Mouse (Mus musculus): ENCODE measurements around the gene Mreg.

Gene Mreg

GRCm38 (mm10) chr1:72227546-72227945, 15.4 kb upstream of the Mreg start:
- DNase-seq (ENCODE audit: low read depth in 2 of 2, low spot score in 2 of 2), result no peak

DNA sequence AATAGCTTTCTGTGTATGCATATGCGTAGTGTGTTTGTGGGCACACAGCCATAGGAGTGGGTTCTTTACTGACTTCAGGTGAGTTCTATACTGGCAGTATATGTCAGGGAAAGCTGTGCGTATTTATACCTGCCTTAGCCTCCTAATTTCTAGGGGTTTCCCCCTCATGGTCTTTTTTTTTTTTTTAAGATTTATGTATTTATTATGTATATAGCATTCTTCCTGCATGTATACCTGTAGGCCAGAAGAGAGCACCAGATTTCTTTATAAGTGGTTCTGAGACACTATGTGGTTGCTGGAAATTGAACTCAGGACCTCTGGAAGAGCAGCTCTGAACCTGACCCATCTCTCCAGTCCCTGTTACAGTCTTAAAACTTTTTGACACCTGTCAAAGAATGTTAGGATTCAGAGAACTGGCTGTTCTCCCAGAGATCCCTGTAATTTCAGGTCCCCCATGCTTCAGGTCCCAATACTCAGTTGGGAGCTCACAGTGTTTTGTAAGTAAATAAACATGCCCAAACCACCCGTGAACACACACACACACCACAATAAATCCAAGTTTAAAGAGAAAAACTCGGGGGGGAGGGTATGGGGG, 14.9 kb upstream of the Mreg start:
- no peak for DNase-seq (ENCODE audit: low read depth in 2 of 2, low spot score in 2 of 2)

DNA sequence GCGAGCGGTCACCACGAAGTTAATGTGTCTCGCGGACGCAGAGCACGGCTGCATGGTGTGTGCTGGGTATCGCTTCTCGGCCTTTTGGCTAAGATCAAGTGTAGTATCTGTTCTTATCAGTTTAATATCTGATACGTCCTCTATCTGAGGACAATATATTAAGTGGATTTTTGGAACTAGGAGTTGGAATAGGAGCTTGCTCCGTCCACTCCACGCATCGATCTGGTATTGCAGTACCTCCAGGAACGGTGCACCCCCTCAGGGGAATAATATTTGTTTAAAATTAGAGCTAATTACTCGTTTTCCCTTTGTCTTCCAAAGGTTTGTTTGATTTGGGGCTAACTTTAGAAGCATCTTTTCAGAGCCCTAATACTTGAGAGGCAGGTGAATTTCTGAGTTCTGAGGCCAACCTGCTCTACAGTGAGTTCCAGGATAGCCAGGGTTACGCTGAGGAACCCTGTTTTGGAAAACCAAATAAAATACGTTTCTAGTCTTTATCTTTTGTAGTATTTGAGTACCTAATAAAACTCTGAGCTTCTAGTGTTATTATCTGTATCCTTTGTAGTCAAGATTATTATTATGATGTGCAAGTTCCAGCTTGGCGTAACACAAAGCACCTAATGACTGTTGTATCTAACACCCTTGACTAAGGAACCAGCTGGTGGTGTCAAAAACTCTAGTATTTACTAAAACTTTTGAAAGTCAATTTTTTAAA, 14.2 kb upstream of the Mreg start:
- no peak for DNase-seq (ENCODE audit: low read depth in 2 of 2, low spot score in 2 of 2)

DNA sequence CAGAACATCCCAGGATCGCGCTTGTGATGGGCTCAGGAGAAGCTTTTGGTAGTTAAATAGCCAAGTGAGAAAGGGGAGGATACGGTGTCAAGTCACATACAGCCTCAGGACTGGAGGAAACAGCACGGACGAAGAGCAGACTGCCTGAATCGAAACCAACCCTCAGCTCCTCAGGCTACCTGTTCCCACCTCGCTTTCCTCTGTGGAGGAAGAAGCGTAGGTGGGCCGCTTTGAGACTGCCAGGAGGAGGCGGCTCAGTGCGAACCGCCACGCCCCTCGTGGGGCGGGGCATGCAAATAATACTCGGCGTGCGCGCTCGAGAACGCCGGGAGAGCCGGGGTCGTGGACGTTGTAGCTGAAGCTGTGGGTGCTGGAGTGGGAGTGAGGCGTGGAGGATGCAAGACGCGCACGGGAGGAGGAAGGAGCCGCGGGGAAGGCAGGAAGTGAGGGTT, 13.6 kb upstream of the Mreg start:
- DNase-seq (ENCODE audit: low read depth in 2 of 2, low spot score in 2 of 2), result peak; percentile 70 to 81

GRCm38 (mm10) chr1:72225054-72225718, 13.1 kb upstream of the Mreg start:
- DNase-seq (ENCODE audit: low read depth in 2 of 2, low spot score in 2 of 2), result no peak

- no peak for DNase-seq (ENCODE audit: low read depth in 2 of 2, low spot score in 2 of 2)
Measured at GRCm38 (mm10) chr1:72220008-72220407, 7.9 kb upstream of the Mreg start.

- DNase-seq (ENCODE audit: low read depth in 2 of 2, low spot score in 2 of 2), result no peak
Measured at GRCm38 (mm10) chr1:72219116-72219515, 7.0 kb upstream of the Mreg start.

DNA sequence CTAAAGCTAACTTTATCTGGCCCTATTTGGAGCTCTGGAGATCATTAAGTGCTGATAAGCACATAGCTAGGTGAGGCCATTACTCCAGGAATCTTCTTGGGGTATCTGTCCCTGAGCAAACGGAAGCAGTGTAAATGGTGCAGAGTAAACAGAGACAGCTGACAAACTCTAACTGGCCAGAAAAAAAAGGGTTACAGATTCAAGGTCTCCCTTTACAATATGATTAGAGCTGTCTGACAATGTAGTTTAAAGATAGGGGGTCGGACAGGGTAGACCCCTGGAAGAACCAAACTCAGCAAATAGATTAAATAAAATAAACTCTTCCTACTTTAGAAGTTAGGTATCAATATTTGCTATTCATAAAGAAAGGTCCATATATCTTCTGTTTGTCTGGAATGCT, 6.5 kb upstream of the Mreg start:
- no peak for DNase-seq (ENCODE audit: low read depth in 2 of 2, low spot score in 2 of 2)

DNA sequence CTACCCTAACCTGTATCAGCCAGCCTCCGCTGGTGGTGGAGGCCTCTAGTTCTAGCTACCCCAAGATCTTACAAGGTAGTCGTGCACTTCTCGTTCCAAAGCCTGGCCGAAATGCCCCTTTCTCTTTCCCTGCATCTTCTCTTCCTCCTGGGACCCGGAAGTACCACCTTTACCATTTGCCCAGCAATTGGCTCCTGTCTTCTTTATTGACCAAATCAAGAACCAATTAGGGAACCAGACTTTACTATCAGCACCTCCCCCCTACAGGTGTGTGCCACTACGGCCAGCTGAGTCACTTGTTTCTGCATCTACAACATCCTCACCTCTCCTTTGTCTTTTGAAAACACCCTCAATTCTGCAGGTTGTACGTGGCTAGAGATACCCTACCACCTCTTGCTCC, 4.7 kb upstream of the Mreg start:
- DNase-seq (ENCODE audit: low read depth in 2 of 2, low spot score in 2 of 2), result no peak

GRCm38 (mm10) chr1:72215174-72215573, 3.1 kb upstream of the Mreg start:
- no peak for DNase-seq (ENCODE audit: low read depth in 2 of 2, low spot score in 2 of 2)

DNA sequence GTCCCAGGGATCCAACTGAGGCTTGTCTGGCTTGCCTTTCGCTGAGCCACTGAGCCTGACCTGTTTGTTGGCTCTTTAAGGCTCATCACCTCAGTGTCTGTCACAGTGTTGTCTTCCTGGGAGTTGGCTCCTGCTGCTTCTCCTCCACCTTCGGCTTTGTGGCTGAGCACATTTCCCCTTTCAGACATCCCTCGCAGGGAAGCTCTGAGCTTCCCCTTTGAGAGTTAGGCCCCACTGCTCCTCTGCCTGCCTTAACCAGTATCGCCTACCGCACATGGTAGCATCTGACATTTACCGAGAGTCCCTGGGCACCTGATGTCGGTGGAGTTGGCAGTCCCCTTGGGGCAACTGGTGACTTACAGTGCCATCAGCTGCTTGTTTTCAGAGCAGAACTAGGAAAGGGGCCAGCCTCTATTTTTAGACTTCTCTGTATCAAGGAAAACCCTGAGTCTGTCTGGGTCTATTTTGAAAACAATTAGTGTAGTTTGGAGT, 2.4 kb upstream of the Mreg start:
- DNase-seq (ENCODE audit: low read depth in 2 of 2, low spot score in 2 of 2), result no peak

- DNase-seq (ENCODE audit: low read depth in 2 of 2, low spot score in 2 of 2), result no peak
Measured at GRCm38 (mm10) chr1:72213954-72214353, 1.8 kb upstream of the Mreg start.

GRCm38 (mm10) chr1:72210803-72211679, 1.1 kb downstream of the Mreg start:
- DNase-seq (ENCODE audit: low read depth in 2 of 2, low spot score in 2 of 2), result no peak

DNA sequence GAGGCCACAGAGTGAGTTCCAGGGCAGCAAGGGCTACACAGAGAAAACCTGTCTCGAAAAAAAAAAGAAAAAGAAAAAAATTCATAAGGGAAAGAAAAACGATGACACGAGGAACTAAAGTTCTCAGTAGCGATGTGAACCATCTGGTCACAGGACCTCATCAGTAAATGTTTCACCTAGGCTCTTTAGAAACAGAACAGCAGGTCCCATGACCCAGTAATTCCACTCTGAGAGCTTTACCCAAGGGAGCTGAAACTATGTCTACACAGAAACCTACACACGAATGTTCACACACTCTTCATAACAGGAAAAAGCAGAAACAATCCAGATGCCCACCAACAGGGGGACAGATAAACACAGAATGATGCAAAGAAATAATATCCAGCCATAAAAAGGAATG, 4.0 kb downstream of the Mreg start:
- DNase-seq (ENCODE audit: low read depth in 2 of 2, low spot score in 2 of 2), result no peak

DNA sequence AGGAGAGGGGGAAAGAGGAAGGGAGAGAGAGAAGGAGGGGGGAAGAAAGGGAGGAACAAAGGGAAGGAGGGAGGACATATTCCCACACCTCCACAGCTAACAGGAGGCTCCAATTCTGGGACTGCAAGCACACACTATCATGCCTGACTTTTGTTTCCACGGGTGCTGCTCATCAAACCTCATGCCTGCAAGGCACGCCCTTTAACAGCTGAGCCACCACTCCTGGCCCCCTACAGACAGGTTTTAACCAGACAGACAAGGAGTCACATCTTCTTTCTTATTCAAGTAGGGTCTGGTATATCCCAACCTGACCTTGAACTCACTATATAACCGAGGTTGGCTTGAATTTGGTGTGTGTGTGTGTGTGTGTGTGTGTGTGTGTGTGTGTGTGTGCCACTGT, 7.0 kb downstream of the Mreg start:
- DNase-seq (ENCODE audit: low read depth in 2 of 2, low spot score in 2 of 2), result no peak

GRCm38 (mm10) chr1:72203204-72203603, 8.9 kb downstream of the Mreg start:
- no peak for DNase-seq (ENCODE audit: low read depth in 2 of 2, low spot score in 2 of 2)

DNA sequence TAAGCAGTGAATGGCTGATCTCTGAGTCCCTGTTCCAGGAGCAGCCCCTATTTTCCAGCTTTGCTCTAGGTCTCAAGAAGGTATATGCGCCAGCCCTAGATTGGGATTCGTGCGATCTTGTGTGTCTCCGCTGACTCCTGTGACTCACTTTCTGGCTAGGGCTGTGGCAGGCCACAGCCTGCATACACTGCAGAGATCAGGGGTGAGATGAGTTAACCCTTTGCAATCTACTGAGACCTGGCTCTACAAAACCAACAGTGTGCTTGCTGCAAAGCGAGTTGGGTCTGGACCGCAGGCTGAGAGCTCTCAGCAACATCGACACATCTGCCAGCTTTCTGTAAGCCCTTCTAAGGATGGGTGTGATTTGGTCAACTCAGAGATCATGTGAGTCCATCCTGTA, 9.4 kb downstream of the Mreg start:
- DNase-seq (ENCODE audit: low read depth in 2 of 2, low spot score in 2 of 2), result no peak

DNA sequence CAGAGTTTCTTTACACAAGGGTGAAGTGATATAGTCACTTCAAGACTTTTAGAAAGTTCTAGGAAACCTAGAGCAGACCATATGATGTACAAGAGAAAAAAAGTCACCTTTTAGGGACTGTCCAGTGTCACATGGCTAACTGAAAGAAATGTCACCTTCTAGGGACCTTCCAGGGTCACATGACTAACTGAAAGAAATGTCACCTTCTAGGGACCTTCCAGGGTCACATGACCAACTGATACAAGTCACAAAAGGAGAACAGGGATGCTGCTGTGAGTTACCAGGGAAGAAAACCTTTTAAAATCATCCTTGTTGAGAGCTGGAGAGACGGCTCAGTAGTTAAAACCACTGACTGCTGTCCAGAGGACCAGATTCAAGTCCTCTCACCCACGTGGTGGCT, 10.0 kb downstream of the Mreg start:
- no peak for DNase-seq (ENCODE audit: low read depth in 2 of 2, low spot score in 2 of 2)

DNA sequence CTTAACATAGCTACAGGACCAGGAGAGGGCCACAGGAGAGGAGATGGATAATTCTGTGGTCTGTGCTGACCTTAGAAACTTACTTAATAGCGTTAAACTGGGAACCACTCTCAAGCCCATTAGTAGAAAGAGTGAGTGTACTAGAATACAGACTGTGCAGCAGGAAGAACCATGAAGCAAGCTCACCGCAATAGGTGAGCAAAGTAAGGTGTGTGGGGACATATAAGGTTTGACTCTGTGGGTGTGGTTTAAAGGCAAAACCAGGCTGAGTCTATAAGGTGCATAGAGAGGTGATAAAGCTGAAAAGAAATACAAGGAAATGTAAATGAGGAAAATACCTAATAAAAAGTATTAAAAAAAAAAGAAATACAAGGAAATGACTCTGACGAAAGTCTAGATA, 11.0 kb downstream of the Mreg start:
- DNase-seq (ENCODE audit: low read depth in 2 of 2, low spot score in 2 of 2), result no peak

- no peak for DNase-seq (ENCODE audit: low read depth in 2 of 2, low spot score in 2 of 2)
Measured at GRCm38 (mm10) chr1:72198142-72198806, 13.8 kb downstream of the Mreg start.
